Mouse (Mus musculus) adrenal gland, adult (tissue): ENCODE results near the gene Gm9944.

Experiments used
- DNase-seq, 2 experiments: peaks; one replicate each; pipeline ENCODE4 v3.0.0; 2022 to 2023; ENCODE audit warnings: low spot score in 1 of 2; ENCODE audit not compliant: inconsistent age in 2 of 2

The Gm9944 gene

DNA sequence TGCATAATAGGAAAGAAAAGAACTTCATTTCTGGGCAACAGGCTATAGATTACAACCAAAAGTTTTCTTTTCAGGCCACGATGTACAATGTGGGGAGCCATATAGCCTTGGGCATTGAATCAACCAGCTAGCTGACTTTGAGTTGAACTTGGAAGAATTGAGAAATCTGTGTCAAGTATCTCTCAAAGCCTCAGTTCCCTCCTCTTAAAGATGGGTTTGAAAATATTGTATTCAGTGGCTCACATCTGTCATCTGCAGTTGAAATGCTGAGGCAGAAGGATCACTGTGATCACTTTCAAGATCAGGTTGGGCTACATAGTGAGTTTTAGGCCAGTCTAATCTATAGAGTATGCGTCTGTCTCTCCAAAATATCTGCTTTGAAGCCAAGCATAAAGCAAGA, at the start of gene Gm9944:
Gm9944 (minus strand) TSS at position 101 of the 400 bp plus-strand sequence.
- no peak for DNase-seq

DNA sequence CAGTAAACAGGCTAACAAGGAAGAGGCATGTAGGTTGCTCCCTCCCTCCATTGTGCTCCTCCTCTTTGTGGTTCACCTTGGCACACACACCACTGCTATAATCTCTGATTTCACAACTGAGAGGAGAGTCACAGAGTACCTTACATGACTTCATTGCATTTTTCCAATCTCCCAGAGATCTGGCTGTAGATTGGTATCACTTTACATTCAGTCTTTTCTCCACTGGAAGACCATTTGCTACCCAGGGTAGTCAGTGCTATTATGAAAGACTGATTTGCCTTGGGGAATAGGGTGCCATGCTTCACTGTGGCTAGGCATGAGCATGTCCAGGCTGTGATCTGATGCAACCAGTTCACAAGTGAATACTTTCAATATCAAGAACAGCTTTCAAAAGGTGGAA, 40.2 kb upstream of the Gm9944 start:
- DNase-seq: no peak

DNA sequence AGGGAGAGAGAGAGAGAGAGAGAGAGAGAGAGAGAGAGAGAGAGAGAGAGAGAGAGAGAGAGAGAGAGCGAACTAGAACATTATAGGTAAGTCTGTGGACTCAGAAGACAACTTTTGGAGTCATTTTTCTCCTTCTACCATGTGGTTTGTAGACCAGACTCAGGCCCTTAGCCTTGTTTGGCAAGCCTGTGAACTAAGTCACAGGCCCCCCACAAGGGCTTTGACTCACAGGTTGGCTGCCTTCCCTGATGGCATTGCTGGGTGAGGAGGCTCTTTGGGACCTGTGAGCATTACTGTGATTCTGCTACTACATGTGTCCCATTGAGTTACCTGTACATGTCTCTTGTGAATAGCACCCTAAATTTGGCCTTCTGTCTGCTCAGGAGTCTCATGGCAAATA, 15.0 kb upstream of the Gm9944 start:
- DNase-seq: no peak

DNA sequence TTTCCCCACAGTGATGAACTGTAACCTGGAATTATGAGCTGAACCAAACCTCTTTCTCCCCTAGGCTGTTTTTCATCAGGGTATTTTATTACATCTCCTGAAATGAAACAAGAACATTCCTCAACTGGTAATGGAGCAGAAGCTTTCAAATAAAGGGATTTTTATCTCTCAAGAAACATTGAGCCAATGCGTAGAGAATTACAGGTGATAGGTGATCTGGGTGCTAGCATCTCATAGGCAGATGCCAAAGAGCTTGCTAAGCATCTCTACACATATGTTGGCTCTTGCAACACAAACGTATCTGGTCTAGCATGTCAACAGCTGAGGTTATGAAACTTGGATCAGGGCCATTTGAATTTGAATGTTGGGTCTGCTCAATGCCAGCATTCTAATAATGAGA, 12.1 kb upstream of the Gm9944 start:
- DNase-seq: no peak

DNA sequence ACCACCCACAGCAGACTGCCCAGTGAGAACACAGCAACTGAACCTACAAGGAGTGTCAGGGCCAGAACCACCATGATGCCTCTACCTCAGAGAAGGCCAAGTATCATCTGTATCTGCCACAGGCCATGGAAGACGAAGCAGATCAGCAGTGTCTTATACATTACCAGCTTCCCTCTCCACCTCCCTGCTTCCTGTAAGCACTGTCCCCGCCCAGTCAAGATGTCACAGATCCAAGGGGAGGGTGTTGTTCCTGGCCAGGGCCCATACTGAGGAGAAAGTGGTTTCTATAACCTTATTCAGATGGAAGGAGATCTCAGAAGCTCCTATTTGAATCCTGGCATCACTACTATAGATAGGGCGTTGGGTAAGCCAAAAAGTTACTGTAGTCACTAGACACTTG, 10.5 kb upstream of the Gm9944 start, which contains the start of gene Aadacl3:
Aadacl3 (minus strand) TSS at position 101 of the 400 bp plus-strand sequence.
- DNase-seq: no peak

DNA sequence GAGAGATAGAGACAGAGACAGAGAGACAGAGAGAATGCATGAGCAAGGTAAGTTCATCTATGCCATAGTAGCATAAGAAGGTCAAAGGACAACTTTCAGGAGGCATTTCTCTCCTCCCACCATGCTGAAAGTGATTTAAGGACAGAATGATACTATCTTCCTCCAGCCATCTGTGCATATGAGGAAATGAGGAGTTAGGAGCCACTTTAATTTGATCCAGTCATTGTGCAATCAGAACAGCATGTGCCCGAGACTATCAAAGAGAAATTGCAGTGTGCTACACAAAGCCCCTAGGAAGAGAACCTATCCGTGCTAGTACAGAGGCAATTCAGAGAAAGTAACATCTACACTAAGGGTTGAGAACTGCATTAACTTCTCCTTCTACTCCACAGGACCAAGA, 4.6 kb downstream of the Gm9944 start:
- DNase-seq: no peak

DNA sequence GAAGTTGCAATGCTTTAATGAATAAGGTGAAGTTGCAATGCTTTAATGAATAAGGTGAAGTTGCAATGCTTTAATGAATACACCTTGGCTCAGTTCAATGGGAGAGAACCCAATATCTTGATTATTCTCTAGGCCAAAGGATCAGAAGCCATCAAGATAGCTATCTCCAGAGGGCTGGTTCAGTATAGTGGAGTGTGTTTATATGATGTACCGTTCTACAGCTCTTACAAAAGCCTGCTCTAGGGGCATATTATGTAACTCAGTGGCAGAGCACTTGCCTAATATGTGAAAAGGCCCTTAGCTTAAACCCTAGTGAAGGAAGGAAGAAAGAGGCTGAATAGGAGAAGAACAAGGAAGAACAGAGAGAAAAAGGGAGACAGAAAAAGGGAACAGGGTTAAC, 11.5 kb downstream of the Gm9944 start:
- no peak for DNase-seq

DNA sequence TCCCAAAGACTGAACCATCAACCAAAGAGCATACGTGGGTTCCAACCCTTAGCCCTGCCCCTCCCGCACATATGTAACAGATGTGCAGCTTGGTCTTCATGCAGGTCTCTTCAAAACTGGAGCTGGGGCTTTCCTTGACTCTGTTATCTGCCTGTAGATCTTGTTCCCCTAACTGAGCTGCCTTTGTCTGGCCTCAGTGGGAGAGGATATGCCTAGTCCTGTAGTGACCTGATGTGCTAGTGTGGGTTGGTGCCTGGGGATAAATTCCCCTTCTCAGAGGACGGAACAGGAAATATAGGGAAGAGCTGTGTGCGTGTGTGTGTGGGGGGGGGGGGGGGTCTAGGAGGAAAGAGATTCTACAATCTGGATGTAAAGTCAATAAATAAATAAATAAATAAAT, 12.0 kb downstream of the Gm9944 start:
- DNase-seq: no peak

DNA sequence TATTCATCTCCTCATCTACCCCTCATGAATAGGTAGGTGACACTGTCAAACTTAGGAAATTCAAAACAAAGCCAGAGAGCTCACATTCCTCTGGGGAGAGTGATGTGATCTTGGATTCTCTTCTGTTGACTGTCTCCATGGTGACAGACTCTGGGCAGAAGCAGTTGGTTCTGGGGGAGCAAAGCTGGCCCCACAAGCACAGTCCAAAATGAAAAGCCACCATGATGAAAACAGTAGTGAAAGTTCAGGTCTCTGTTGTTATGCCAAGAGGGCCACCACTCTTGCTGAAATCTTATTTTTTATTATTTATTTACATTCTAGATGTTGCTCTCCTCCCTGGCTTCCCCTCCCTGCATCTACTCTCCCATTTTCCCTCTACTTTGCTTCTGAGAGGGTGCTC, 14.4 kb downstream of the Gm9944 start, which contains the start of gene 1700012P22Rik:
1700012P22Rik (minus strand) TSS at position 101 of the 400 bp plus-strand sequence.
- no peak for DNase-seq

DNA sequence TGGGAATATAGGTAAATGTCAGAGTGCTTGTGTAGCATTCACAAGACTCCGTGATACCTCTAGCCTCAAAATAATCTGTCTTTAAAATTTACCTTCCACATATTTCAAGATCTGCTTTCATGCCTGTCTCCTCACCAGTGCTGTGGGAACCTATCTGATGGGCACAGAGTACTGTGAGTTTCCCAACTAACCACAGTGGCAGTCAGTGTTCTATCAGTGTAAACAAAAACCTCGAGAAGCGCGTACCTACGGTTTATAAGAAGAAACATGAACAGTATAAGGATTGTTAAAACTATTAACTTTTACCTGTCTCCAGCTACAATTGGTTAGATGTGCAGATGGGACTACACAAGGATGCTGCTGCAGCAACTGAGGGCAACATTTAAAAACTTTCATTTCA, 19.9 kb downstream of the Gm9944 start:
- DNase-seq: no peak

DNA sequence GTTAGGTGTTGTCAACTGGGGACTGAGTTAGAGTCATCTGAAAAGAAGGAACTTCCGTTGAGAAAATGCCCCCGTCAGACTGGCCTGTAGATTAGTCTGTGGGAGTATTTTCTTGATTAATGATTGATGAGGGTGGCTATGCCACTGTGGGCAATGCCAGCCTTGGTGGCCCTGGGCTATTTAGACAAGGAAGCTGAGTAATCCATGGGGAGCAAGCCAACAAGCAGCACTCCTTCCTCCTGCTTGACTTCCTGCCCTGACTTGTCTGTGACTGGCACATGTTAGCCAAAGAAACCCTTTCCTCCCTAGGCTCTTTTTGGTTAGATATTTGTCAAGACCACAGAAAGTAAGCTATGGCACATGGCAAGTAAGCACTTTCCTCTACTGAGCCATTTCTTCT, 22.4 kb downstream of the Gm9944 start:
- no peak for DNase-seq

DNA sequence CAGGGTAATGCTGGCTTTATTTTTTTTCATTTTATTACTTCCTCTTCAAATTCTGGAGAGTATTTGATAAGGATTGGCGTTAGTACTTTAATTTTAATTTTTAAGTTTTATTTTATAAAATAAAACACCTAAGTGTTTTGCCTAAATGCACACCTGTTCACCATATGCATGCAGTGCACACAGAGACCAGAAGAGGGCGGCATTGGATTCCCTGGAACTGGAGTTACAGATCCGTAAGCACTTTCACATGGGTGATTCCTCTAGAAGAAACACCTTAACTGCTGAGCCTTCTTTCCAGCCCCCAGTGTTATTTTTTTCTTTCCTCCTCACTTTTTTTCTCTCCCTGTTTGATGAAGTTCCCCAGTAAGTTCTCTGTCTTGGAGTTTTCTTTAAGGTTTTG, 24.2 kb downstream of the Gm9944 start:
- DNase-seq: peak in 1 of 2 experiments; percentile 60

DNA sequence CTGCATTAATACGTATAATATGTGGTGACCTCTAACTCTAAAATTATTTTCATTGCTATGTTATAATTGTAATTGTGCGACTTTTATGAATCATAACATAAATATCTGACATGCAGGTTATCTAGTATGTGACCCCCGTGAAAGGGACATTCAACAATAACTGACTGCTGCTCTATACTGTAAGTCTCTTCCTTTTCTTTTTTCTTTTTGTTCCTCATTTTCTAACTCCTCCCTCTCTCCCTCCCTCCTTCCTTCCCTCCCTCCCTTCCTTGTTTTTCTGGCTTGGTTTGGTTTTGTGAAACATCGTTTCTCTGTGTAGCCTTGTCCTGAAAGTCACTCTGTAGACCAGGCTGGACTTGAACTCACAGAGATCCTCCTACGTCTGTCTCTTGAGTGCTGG, 28.5 kb downstream of the Gm9944 start:
- DNase-seq: no peak

DNA sequence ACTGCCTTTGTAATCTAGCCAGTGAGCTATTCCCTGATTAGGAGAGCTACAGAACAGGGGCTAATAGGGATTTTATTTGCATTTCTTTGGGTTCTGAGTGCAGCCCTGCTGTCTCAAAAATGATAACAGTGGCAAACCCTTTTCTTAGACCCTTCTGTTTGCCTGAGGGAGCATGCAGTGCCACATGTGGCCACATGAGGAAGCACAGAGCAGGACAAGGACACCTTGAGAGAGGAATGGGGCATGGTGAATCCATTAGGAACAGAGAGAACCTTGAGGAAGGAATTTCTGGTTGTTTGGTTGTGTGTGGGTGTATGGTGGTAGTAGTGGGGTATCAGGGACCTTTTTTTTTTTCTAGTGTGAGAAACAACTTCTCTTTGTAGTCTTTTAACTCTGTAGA, 32.5 kb downstream of the Gm9944 start:
- no peak for DNase-seq

DNA sequence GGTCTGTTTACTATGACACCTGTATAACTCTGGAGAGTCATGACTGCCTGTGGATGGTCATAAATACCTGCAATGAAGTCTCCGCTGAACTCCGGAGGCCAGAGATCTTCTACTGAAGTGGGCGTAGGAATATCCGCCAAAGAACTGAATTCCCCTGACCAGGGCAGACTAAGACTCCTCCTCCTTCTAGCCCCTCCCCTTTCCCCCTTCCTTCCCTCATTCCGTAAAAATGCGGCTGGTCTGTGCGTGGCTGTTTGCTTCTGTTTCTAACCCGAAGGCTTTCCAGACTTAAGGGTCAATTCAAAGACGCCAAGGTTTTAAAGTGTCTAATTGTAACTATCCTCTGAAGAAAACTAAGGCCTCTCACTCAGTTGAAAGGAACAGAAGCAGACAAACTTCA, 44.8 kb downstream of the Gm9944 start, which contains the start of gene Pramef12:
Pramef12 (minus strand) TSS at position 175 of the 400 bp plus-strand sequence.
- DNase-seq: no peak

DNA sequence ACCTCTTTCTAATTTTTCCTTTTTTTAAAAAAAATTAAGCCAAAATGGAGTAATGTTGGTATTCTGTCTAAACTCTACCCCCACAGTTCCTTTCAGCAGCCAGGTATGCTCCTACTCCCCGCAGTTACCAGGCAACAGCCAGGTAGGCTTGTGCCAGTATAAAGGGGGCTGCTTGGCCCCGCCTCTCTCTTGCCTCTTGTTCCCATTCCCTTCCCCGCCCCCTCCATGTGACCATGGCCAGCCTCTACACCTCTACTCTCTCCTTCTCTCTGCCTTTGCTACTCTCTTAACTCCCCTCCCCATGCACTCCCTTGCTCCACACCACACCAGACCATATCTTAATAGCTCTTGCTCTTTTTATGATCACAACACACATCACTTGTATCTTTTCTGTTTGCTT, 46.9 kb downstream of the Gm9944 start:
- no peak for DNase-seq

DNA sequence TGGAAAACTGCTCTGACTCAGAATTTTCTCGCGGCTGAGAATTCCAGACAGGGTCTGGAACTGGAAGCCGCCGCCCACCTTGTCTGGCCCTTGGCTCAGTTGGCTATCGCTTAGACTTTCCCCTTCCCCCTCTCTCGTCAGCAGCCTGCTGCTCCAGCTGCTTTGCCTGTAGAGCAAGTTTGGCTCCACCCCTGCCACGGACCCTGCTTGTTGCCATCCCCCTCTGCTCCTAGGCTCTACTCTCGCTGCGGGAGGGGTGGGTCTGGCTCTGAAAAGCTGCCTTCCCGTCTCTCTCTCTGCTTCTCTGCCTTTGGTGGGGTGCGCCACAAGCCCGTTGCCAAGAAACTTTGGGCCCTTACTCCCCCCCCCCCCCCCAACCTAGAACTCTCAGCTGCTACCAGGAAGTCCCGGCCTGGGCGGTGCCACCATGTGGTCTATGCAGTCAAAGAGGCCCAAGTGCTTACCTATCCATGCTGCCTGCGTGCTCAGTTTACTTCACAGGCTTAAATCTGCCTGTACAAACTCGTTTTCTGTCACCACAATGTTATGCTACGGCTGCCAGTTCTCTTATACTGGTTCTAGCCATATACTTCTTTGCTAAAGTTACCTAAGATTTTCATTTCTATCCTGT, 48.5 kb downstream of the Gm9944 start:
- peak in 1 of 2 experiments; percentile 20 for DNase-seq
